Mouse (Mus musculus) ES-Bruce4 (cell line): ENCODE measurements at regions not wholly inside any gene's neighbourhood (a gene's known extent, or its start where the extent isn't known, plus 50 kb on each side); places are given as distances from the start of the nearest gene placed in this dataset.
A peak's percentile ranks its signal among the peaks of the same experiment; 100 is the strongest.

Experiments used
- CTCF ChIP-seq: IDR thresholded peaks from one replicate; pipeline ENCODE4 v1.8.1; 2011; ENCODE audit warnings: low read depth, low read length
- EP300 ChIP-seq: IDR thresholded peaks from 2 replicates; pipeline ENCODE4 v1.6.1; 2011; ENCODE audit warnings: low read depth, low read length; ENCODE audit not compliant: insufficient read depth
- POLR2A ChIP-seq: IDR thresholded peaks from one replicate; pipeline ENCODE4 v1.8.1; 2011; ENCODE audit warnings: low read length; ENCODE audit not compliant: insufficient read depth

- TF ChIP-seq EP300: peak; percentile 33; the same call in 1 of the 2 replicates
- TF ChIP-seq POLR2A: no peak
- no peak for TF ChIP-seq CTCF
These were observed 403.8 kb downstream of the Epm2a start for GRCm38 (mm10) chr10:11746959-11747358.
